Mouse (Mus musculus) thymus, postnatal 14 days (tissue): ENCODE results near the gene Bet1l.

Experiments
- DNase-seq: peaks from one replicate; pipeline ENCODE4 v3.0.0; 2021

The Bet1l gene

GRCm38 (mm10) chr7:140856785-140857549 lies 410 bp downstream of the Bet1l start, which contains the start of gene Ric8a:
Ric8a (plus strand) TSS chr7:140856957.
- peak; percentile 88 for DNase-seq

- peak; percentile 61 for DNase-seq
These were observed 1.3 kb downstream of the Bet1l start, which contains the start of gene Gm45785 for GRCm38 (mm10) chr7:140855860-140856784. Gm45785 (minus strand) TSS chr7:140856331.

- DNase-seq, result no peak
These were observed 2.2 kb downstream of the Bet1l start for GRCm38 (mm10) chr7:140855181-140855580.

GRCm38 (mm10) chr7:140854483-140854882 lies 2.9 kb downstream of the Bet1l start:
- DNase-seq, result no peak

- no peak for DNase-seq
These were observed 4.0 kb downstream of the Bet1l start for GRCm38 (mm10) chr7:140853386-140853785.

GRCm38 (mm10) chr7:140851916-140852315 lies 5.5 kb downstream of the Bet1l start:
- no peak for DNase-seq

- DNase-seq, result no peak
These were observed 8.8 kb downstream of the Bet1l start for GRCm38 (mm10) chr7:140848591-140848990.

GRCm38 (mm10) chr7:140847755-140848580 lies 9.4 kb downstream of the Bet1l start, which contains the start of gene Odf3:
Odf3 (plus strand) TSS chr7:140847805.
- no peak for DNase-seq

- DNase-seq, result no peak
These were observed 10.7 kb downstream of the Bet1l start for GRCm38 (mm10) chr7:140846676-140847075.

- DNase-seq, result no peak
These were observed 11.7 kb downstream of the Bet1l start for GRCm38 (mm10) chr7:140845683-140846082.

- peak; percentile 92 for DNase-seq
These were observed 12.3 kb downstream of the Bet1l start, which contains the start of gene Scgb1c1 for GRCm38 (mm10) chr7:140844905-140845665. Scgb1c1 (plus strand) TSS chr7:140845547.

GRCm38 (mm10) chr7:140843806-140844205 lies 13.6 kb downstream of the Bet1l start:
- no peak for DNase-seq

GRCm38 (mm10) chr7:140840750-140841735 lies 16.3 kb downstream of the Bet1l start:
- no peak for DNase-seq

GRCm38 (mm10) chr7:140839556-140839955 lies 17.8 kb downstream of the Bet1l start:
- no peak for DNase-seq

- DNase-seq, result no peak
These were observed 20.9 kb downstream of the Bet1l start for GRCm38 (mm10) chr7:140836243-140837115.

GRCm38 (mm10) chr7:140835758-140836087 lies 21.7 kb downstream of the Bet1l start:
- DNase-seq, result no peak

- DNase-seq, result no peak
These were observed 22.2 kb downstream of the Bet1l start, which contains the start of gene Urah for GRCm38 (mm10) chr7:140834968-140835757. Urah (plus strand) TSS chr7:140835018.

- DNase-seq, result no peak
These were observed 24.0 kb downstream of the Bet1l start for GRCm38 (mm10) chr7:140833341-140833740.

- no peak for DNase-seq
These were observed 25.9 kb downstream of the Bet1l start for GRCm38 (mm10) chr7:140831447-140831846.
